Mouse (Mus musculus): ENCODE results near the gene Cpeb3.

- TF ChIP-seq GATA1 (IDR thresholded peaks at IDR 0.05; ENCODE audit: low read length) (no peak), TAL1 (IDR thresholded peaks at IDR 0.05; ENCODE audit: low read length) (no peak)
Observed at GRCm38 (mm10) chr19:37074726-37075125, 133.7 kb downstream of the Cpeb3 start.
